Mouse (Mus musculus) brown adipose tissue, adult 24 weeks (tissue): Measurements from ENCODE around the gene Pnpla1. TPM values are rescaled to one million over a fixed set of nuclear protein-coding genes. Genes with fewer than 3 reads are reported as not detected.

Experiments used
- H3K27ac ChIP-seq: fragments of 200-500 bp; replicated peaks from 2 replicates; pipeline ENCODE4 v1.5.1; 2012; ENCODE audit warnings: low read depth, mild to moderate bottlenecking, low read length
- H3K4me1 ChIP-seq: fragments of 200-500 bp; 2 replicates; pipeline ENCODE4 v1.6.1; 2012; ENCODE audit warnings: low read length, mixed read lengths; ENCODE audit not compliant: control insufficient read depth, insufficient read depth, insufficient read length
- H3K4me3 ChIP-seq: fragments of 200-500 bp; 2 replicates; pipeline ENCODE4 v1.5.1; 2012; ENCODE audit warnings: low read depth, mild to moderate bottlenecking, low read length, moderate library complexity; ENCODE audit not compliant: insufficient read depth
- polyA plus RNA-seq: library from polyadenylated mRNA; stranded (reverse); fragments of >200 nt; gene quantifications from 2 replicates; pipeline ENCODE4 v1.2.4, GENCODE M21; 2012; ENCODE audit not compliant: missing spikeins, insufficient read depth, insufficient read length

Gene Pnpla1
- polyA plus RNA-seq, 1 experiment, result not detected

GRCm38 (mm10) chr17:28866921-28867320, 8.7 kb downstream of the Pnpla1 start:
- Histone ChIP-seq H3K4me3 (no peak overlapping the region), H3K27ac (no peak overlapping the region), H3K4me1 (no peaks in the 10 kb centered on the region)

GRCm38 (mm10) chr17:28867381-28867780, 9.2 kb downstream of the Pnpla1 start:
- Histone ChIP-seq H3K4me3 (no peak overlapping the region), H3K27ac (no peak overlapping the region), H3K4me1 (no peaks in the 10 kb centered on the region; the same call in 1 of the 2 replicates)

GRCm38 (mm10) chr17:28869412-28870110, 11.3 kb downstream of the Pnpla1 start:
- H3K4me3 ChIP-seq, result no peak overlapping the region
- no peaks in the 10 kb centered on the region; the same call in 1 of the 2 replicates for H3K4me1 ChIP-seq
- H3K27ac ChIP-seq, result no peak overlapping the region

- Histone ChIP-seq H3K27ac (no peak overlapping the region), H3K4me1 (no peaks in the 10 kb centered on the region; the same call in 1 of the 2 replicates), H3K4me3 (no peak overlapping the region)
Observed at GRCm38 (mm10) chr17:28870435-28870834, 12.2 kb downstream of the Pnpla1 start.

- Histone ChIP-seq H3K27ac (no peak overlapping the region), H3K4me3 (no peak overlapping the region), H3K4me1 (no peaks in the 10 kb centered on the region; the same call in 1 of the 2 replicates)
Observed at GRCm38 (mm10) chr17:28871831-28872230, 13.6 kb downstream of the Pnpla1 start.

- Histone ChIP-seq H3K4me1 (no peaks in the 10 kb centered on the region; the same call in 1 of the 2 replicates), H3K27ac (no peak overlapping the region), H3K4me3 (no peak overlapping the region)
Observed at GRCm38 (mm10) chr17:28872322-28872721, 14.1 kb downstream of the Pnpla1 start.

- no peak overlapping the region for H3K27ac ChIP-seq
- H3K4me3 ChIP-seq, result no peak overlapping the region
- H3K4me1 ChIP-seq, result no peaks in the 10 kb centered on the region; the same call in 1 of the 2 replicates
Observed at GRCm38 (mm10) chr17:28874216-28874615, 16.0 kb downstream of the Pnpla1 start.

GRCm38 (mm10) chr17:28874825-28875224, 16.6 kb downstream of the Pnpla1 start:
- Histone ChIP-seq H3K4me1 (no peaks in the 10 kb centered on the region; the same call in 1 of the 2 replicates), H3K27ac (peak overlapping the region; percentile 46; the same call in 1 of the 2 replicates), H3K4me3 (no peak overlapping the region)

GRCm38 (mm10) chr17:28875316-28875715, 17.1 kb downstream of the Pnpla1 start:
- Histone ChIP-seq H3K4me3 (no peak overlapping the region), H3K4me1 (no peaks in the 10 kb centered on the region; the same call in 1 of the 2 replicates), H3K27ac (peak overlapping the region; percentile 46; the same call in 1 of the 2 replicates)

GRCm38 (mm10) chr17:28876331-28876730, 18.1 kb downstream of the Pnpla1 start:
- no peak overlapping the region for H3K4me3 ChIP-seq
- H3K4me1 ChIP-seq, result no peaks in the 10 kb centered on the region; the same call in 1 of the 2 replicates

GRCm38 (mm10) chr17:28876821-28877220, 18.6 kb downstream of the Pnpla1 start:
- Histone ChIP-seq H3K4me1 (no peaks in the 10 kb centered on the region; the same call in 1 of the 2 replicates), H3K27ac (no peak overlapping the region), H3K4me3 (no peak overlapping the region)

More at GRCm38 (mm10) chr17:28876331-28876730, 18.1 kb downstream of the Pnpla1 start:
- H3K27ac ChIP-seq, result no peak overlapping the region

GRCm38 (mm10) chr17:28879931-28880391, 21.8 kb downstream of the Pnpla1 start:
- H3K27ac ChIP-seq, result no peak overlapping the region
- H3K4me3 ChIP-seq, result no peak overlapping the region
- H3K4me1 ChIP-seq, result no peaks in the 10 kb centered on the region

- no peak overlapping the region for H3K4me3 ChIP-seq
- no peaks in the 10 kb centered on the region for H3K4me1 ChIP-seq
- no peak overlapping the region for H3K27ac ChIP-seq
Observed at GRCm38 (mm10) chr17:28882316-28882715, 24.1 kb downstream of the Pnpla1 start.

- Histone ChIP-seq H3K4me1 (no peaks in the 10 kb centered on the region), H3K4me3 (no peak overlapping the region), H3K27ac (no peak overlapping the region)
Observed at GRCm38 (mm10) chr17:28882810-28883209, 24.6 kb downstream of the Pnpla1 start.

GRCm38 (mm10) chr17:28883941-28884516, 25.8 kb downstream of the Pnpla1 start:
- H3K4me3 ChIP-seq, result no peak overlapping the region
- H3K27ac ChIP-seq, result no peak overlapping the region
- H3K4me1 ChIP-seq, result no peaks in the 10 kb centered on the region
